Mouse (Mus musculus): ENCODE data around the gene Pa2g4. TPM values are rescaled to one million over a fixed set of nuclear protein-coding genes. Genes with fewer than 3 reads are reported as not detected.

Gene Pa2g4
- polyA plus RNA-seq, 1 experiment = 127 TPM

DNA sequence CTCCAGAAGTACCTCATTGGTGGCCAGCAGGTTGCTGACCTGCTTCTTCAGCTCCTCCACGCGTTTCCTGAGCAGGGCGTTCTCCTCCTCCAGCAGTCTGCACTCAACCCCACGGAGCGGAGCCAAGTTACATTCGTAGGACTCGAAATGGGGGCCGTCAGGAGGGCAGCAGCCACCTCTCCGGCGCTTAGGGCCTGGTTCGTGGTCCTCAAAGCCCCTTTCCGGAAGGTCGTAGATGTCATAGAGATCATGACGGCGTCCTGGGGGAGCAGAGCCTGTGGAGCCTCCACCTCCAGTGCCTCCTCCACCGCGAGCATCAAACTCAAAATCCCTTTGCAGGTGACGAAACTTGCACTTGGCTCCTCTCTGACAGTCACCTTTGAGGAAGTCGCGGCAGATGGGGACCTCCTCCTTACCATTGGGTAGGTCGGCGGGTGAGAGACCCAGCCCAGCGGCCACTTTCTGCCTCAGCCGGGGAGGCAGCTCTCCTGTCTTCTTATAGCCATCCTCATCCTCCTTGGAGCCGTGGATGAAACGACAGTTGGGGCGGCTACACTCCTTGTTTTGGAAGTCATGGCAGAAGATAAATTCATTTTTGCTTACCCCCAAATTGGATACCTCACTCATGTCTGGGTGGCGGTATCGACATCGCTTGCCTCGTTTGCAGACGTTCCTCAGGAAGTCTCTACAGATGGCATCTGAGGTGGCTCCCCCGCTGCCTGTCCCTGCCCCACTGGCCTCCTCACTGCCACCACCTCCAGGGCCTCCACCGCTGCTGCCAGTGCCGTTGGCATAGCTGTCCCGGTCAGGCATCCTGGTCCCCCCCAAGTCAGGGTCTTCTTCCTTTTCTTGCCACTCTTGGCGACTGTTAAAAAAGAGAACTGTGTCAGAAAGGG lies 20.9 kb downstream of the Pa2g4 start:
- Histone ChIP-seq H3K4me3 (no peak overlapping the region), H3K79me2 (ENCODE audit: control insufficient read depth, insufficient read depth) (peaks cover 30% of the 10 kb centered on the region), H3ac (ENCODE audit: control insufficient read depth, insufficient read length) (no peak overlapping the region), H3K4me2 (ENCODE audit: low read depth) (no peak overlapping the region), H3K27me3 (ENCODE audit: control insufficient read depth, insufficient read depth, insufficient read length) (no peaks in the 10 kb centered on the region), H3K36me3 (ENCODE audit: control insufficient read depth, insufficient read depth) (peaks cover 27% of the 10 kb centered on the region)
- TF ChIP-seq MYOG (IDR thresholded peaks at IDR 0.05; ENCODE audit: control insufficient read depth in 1 of 3, insufficient read depth in 1 of 3, insufficient read length in 2 of 3, low read depth in 2 of 3) = no peak
- no peak for TF ChIP-seq POLR2AphosphoS2 (IDR thresholded peaks at IDR 0.05; ENCODE audit: insufficient read length, low read depth)
- TF ChIP-seq MYOD1 (IDR thresholded peaks at IDR 0.05; ENCODE audit: control insufficient read depth in 1 of 3, insufficient read length in 2 of 3, low read depth in 2 of 3) = no peak
- no peak for TF ChIP-seq SRF (IDR thresholded peaks at IDR 0.05; ENCODE audit: control insufficient read depth, insufficient read length, low read depth)
- TF ChIP-seq TCF12 (IDR thresholded peaks at IDR 0.05; ENCODE audit: insufficient read depth, poor library complexity, severe bottlenecking) = no peak
- TF ChIP-seq USF1 (IDR thresholded peaks at IDR 0.05; ENCODE audit: low read depth) = no peak
- TF ChIP-seq E2F4 (IDR thresholded peaks at IDR 0.05; ENCODE audit: insufficient read depth) = no peak
- no peak for TF ChIP-seq MAX (IDR thresholded peaks at IDR 0.05; ENCODE audit: low read depth)
- TF ChIP-seq REST (IDR thresholded peaks at IDR 0.05; ENCODE audit: insufficient read depth, insufficient read length) = no peak
- TF ChIP-seq CEBPB (IDR thresholded peaks at IDR 0.05; ENCODE audit: insufficient read depth, poor library complexity, severe bottlenecking) = no peak
- TF ChIP-seq TCF3 (IDR thresholded peaks at IDR 0.05; ENCODE audit: insufficient read length, low read depth) = no peak
- no peak for TF ChIP-seq POLR2A (IDR thresholded peaks at IDR 0.05; ENCODE audit: insufficient read length, low read depth)

DNA sequence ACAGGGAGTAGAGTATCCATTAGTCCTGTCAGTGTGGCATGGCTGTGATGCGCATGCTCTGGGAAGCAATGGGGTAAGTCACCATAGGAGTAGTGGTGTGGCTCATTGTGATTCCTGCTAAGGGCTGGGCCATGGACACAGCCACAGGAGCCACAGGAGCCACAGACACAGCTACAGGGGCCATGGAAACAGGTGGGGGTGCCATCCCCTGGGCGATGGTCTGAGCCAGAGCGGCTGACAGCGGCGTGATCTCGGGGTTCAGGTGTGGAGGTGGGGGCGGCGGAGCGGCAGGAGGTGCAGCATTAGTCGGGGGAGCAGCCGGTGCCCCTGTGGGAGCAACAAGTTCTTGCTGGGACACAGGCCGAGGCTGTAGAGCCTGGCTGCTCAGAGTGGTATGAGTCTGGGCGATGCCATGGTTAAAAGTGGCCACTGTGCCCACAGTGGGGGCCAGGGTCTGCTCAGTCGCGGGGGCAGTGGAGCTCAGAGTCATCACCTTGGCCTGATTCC lies 21.6 kb downstream of the Pa2g4 start:
- Histone ChIP-seq H3K27me3 (ENCODE audit: control insufficient read depth, insufficient read depth, insufficient read length) (no peaks in the 10 kb centered on the region), H3K4me2 (ENCODE audit: low read depth) (no peak overlapping the region), H3ac (ENCODE audit: control insufficient read depth, insufficient read length) (no peak overlapping the region), H3K36me3 (ENCODE audit: control insufficient read depth, insufficient read depth) (peaks cover 27% of the 10 kb centered on the region), H3K4me3 (no peak overlapping the region), H3K79me2 (ENCODE audit: control insufficient read depth, insufficient read depth) (peaks cover 30% of the 10 kb centered on the region)
- TF ChIP-seq MYOD1 (IDR thresholded peaks at IDR 0.05; ENCODE audit: control insufficient read depth in 1 of 3, insufficient read length in 2 of 3, low read depth in 2 of 3) (no peak), SRF (IDR thresholded peaks at IDR 0.05; ENCODE audit: control insufficient read depth, insufficient read length, low read depth) (no peak), E2F4 (IDR thresholded peaks at IDR 0.05; ENCODE audit: insufficient read depth) (no peak), POLR2AphosphoS2 (IDR thresholded peaks at IDR 0.05; ENCODE audit: insufficient read length, low read depth) (no peak), MYOG (IDR thresholded peaks at IDR 0.05; ENCODE audit: control insufficient read depth in 1 of 3, insufficient read depth in 1 of 3, insufficient read length in 2 of 3, low read depth in 2 of 3) (no peak), TCF12 (IDR thresholded peaks at IDR 0.05; ENCODE audit: insufficient read depth, poor library complexity, severe bottlenecking) (no peak), MAX (IDR thresholded peaks at IDR 0.05; ENCODE audit: low read depth) (no peak), CEBPB (IDR thresholded peaks at IDR 0.05; ENCODE audit: insufficient read depth, poor library complexity, severe bottlenecking) (no peak), USF1 (IDR thresholded peaks at IDR 0.05; ENCODE audit: low read depth) (no peak), REST (IDR thresholded peaks at IDR 0.05; ENCODE audit: insufficient read depth, insufficient read length) (no peak), TCF3 (IDR thresholded peaks at IDR 0.05; ENCODE audit: insufficient read length, low read depth) (no peak), POLR2A (IDR thresholded peaks at IDR 0.05; ENCODE audit: insufficient read length, low read depth) (no peak)

DNA sequence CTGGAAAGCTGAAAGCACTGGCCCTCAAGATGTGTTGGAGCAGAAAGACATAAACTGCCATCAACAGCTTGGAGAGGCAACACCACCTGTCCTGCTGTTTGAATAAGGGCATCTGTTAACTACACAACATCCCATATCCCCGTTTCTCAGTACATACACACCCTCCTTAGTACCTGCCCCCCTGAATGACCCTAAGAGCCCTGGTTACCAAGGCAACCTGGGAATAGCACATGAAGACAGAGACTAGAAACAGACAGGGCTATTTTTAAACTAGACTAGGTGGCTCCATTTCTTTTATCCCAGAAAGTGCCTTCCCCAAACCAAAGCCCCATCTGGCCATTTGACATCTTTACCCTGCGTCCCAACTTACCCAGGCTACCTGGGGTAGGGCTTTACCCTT lies 22.7 kb downstream of the Pa2g4 start:
- Histone ChIP-seq H3K36me3 (ENCODE audit: control insufficient read depth, insufficient read depth) (peaks cover 27% of the 10 kb centered on the region), H3K79me2 (ENCODE audit: control insufficient read depth, insufficient read depth) (peaks cover 22% of the 10 kb centered on the region), H3K27me3 (ENCODE audit: control insufficient read depth, insufficient read depth, insufficient read length) (no peaks in the 10 kb centered on the region), H3K4me2 (ENCODE audit: low read depth) (no peak overlapping the region), H3ac (ENCODE audit: control insufficient read depth, insufficient read length) (no peak overlapping the region), H3K4me3 (no peak overlapping the region)
- TF ChIP-seq TCF3 (IDR thresholded peaks at IDR 0.05; ENCODE audit: insufficient read length, low read depth) = no peak
- TF ChIP-seq MYOG (IDR thresholded peaks at IDR 0.05; ENCODE audit: control insufficient read depth in 1 of 3, insufficient read depth in 1 of 3, insufficient read length in 2 of 3, low read depth in 2 of 3) = no peak
- TF ChIP-seq POLR2A (IDR thresholded peaks at IDR 0.05; ENCODE audit: insufficient read length, low read depth) = no peak
- no peak for TF ChIP-seq E2F4 (IDR thresholded peaks at IDR 0.05; ENCODE audit: insufficient read depth)
- no peak for TF ChIP-seq REST (IDR thresholded peaks at IDR 0.05; ENCODE audit: insufficient read depth, insufficient read length)

DNA sequence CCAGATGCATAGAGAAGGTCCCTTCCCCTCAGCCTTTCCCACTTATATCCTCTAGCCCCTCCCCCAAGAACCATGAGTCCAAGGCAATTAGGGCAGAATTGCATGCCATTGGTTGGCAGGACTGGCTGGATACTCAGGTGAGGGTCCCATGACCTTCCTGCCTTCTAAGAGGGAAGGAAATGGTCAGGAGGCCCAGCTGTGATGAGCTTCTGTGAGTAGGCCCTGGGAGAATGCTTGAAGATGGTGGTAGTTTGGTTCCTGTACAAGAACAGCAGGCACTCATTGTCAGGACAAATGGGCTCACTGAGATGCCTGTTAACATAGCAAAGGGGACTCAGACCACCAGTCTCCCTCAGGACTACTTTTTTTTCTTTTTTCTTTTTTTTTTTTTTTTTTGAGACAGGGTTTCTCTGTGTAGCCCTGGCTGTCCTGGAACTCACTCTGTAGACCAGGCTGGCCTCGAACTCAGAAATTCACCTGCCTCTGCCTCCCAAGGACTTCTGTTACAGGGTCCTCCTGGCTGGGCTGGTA lies 27.4 kb downstream of the Pa2g4 start:
- no peak for TF ChIP-seq REST (IDR thresholded peaks at IDR 0.05; ENCODE audit: insufficient read depth, insufficient read length)
- no peak for TF ChIP-seq SRF (IDR thresholded peaks at IDR 0.05; ENCODE audit: control insufficient read depth, insufficient read length, low read depth)
- no peak for TF ChIP-seq E2F4 (IDR thresholded peaks at IDR 0.05; ENCODE audit: insufficient read depth)
- no peak for TF ChIP-seq MYOG (IDR thresholded peaks at IDR 0.05; ENCODE audit: control insufficient read depth in 1 of 3, insufficient read depth in 1 of 3, insufficient read length in 2 of 3, low read depth in 2 of 3)
- no peak for TF ChIP-seq TCF12 (IDR thresholded peaks at IDR 0.05; ENCODE audit: insufficient read depth, poor library complexity, severe bottlenecking)
- TF ChIP-seq POLR2AphosphoS2 (IDR thresholded peaks at IDR 0.05; ENCODE audit: insufficient read length, low read depth) = no peak
- no peak for TF ChIP-seq POLR2A (IDR thresholded peaks at IDR 0.05; ENCODE audit: insufficient read length, low read depth)
- no peak for TF ChIP-seq MAX (IDR thresholded peaks at IDR 0.05; ENCODE audit: low read depth)
- TF ChIP-seq USF1 (IDR thresholded peaks at IDR 0.05; ENCODE audit: low read depth) = no peak
- TF ChIP-seq TCF3 (IDR thresholded peaks at IDR 0.05; ENCODE audit: insufficient read length, low read depth) = no peak
- TF ChIP-seq CEBPB (IDR thresholded peaks at IDR 0.05; ENCODE audit: insufficient read depth, poor library complexity, severe bottlenecking) = no peak
- no peak for TF ChIP-seq MYOD1 (IDR thresholded peaks at IDR 0.05; ENCODE audit: control insufficient read depth in 1 of 3, insufficient read length in 2 of 3, low read depth in 2 of 3)
- Histone ChIP-seq H3K4me3 (no peak overlapping the region), H3K4me2 (ENCODE audit: low read depth) (no peak overlapping the region), H3K27me3 (ENCODE audit: control insufficient read depth, insufficient read depth, insufficient read length) (no peaks in the 10 kb centered on the region), H3K79me2 (ENCODE audit: control insufficient read depth, insufficient read depth) (no peaks in the 10 kb centered on the region), H3ac (ENCODE audit: control insufficient read depth, insufficient read length) (no peak overlapping the region), H3K36me3 (ENCODE audit: control insufficient read depth, insufficient read depth) (peaks cover 12% of the 10 kb centered on the region)

Data from myocyte (in vitro differentiated cells).